Mouse (Mus musculus) forelimb bud, embryonic 11.5 days (tissue): ENCODE data around the gene Lancl1.

Experiments
- DNase-seq: peaks from one replicate; pipeline ENCODE4 v3.0.0-alpha.2; 2012; ENCODE audit warnings: low read depth, low spot score

Gene Lancl1

GRCm38 (mm10) chr1:67038246-67038987 lies at the start of gene Lancl1:
Gene Lancl1 (minus strand): TSS chr1:67038872.
- DNase-seq: peak; percentile 87

GRCm38 (mm10) chr1:67079146-67079545 lies 40.5 kb upstream of the Lancl1 start:
- DNase-seq: no peak

GRCm38 (mm10) chr1:67078666-67079065 lies 40.0 kb upstream of the Lancl1 start:
- no peak for DNase-seq

GRCm38 (mm10) chr1:67077739-67078138 lies 39.1 kb upstream of the Lancl1 start:
- DNase-seq: no peak

- DNase-seq: no peak
Observed at GRCm38 (mm10) chr1:67067561-67067960, 28.9 kb upstream of the Lancl1 start.

GRCm38 (mm10) chr1:67065347-67066270 lies 26.9 kb upstream of the Lancl1 start:
- no peak for DNase-seq

GRCm38 (mm10) chr1:67061456-67062085 lies 22.9 kb upstream of the Lancl1 start:
- DNase-seq: peak; percentile 76

GRCm38 (mm10) chr1:67055816-67056215 lies 17.1 kb upstream of the Lancl1 start:
- DNase-seq: no peak

- peak; percentile 43 for DNase-seq
Observed at GRCm38 (mm10) chr1:67052721-67053120, 14.0 kb upstream of the Lancl1 start.

- no peak for DNase-seq
Observed at GRCm38 (mm10) chr1:67049600-67049999, 10.9 kb upstream of the Lancl1 start.

- no peak for DNase-seq
Observed at GRCm38 (mm10) chr1:67048696-67049095, 10.0 kb upstream of the Lancl1 start.

GRCm38 (mm10) chr1:67045100-67045499 lies 6.4 kb upstream of the Lancl1 start:
- DNase-seq: peak; percentile 68

- DNase-seq: peak; percentile 36
Observed at GRCm38 (mm10) chr1:67042583-67042982, 3.9 kb upstream of the Lancl1 start.

GRCm38 (mm10) chr1:67039083-67039482 lies 411 bp upstream of the Lancl1 start:
- no peak for DNase-seq

GRCm38 (mm10) chr1:67037198-67037597 lies 1.5 kb downstream of the Lancl1 start:
- DNase-seq: no peak

GRCm38 (mm10) chr1:67033278-67033677 lies 5.4 kb downstream of the Lancl1 start:
- no peak for DNase-seq

- DNase-seq: no peak
Observed at GRCm38 (mm10) chr1:67026927-67027511, 11.7 kb downstream of the Lancl1 start.

- no peak for DNase-seq
Observed at GRCm38 (mm10) chr1:67026142-67026541, 12.5 kb downstream of the Lancl1 start.

- DNase-seq: no peak
Observed at GRCm38 (mm10) chr1:67022767-67023166, 15.9 kb downstream of the Lancl1 start.

GRCm38 (mm10) chr1:67022051-67022450 lies 16.6 kb downstream of the Lancl1 start:
- no peak for DNase-seq

GRCm38 (mm10) chr1:67020637-67021161 lies 18.0 kb downstream of the Lancl1 start:
- no peak for DNase-seq
